Mouse (Mus musculus) myocyte (in vitro differentiated cells): Measurements from ENCODE around the gene Mrpl42.

ENCODE experiments used
- POLR2A ChIP-seq: IDR thresholded peaks from one replicate; pipeline ENCODE4 v1.6.1; 2011; ENCODE audit warnings: low read depth, mild to moderate bottlenecking, control low read depth, moderate library complexity; ENCODE audit not compliant: insufficient read length
- POLR2AphosphoS2 ChIP-seq: IDR thresholded peaks from one replicate; pipeline ENCODE4 v1.6.1; 2011; ENCODE audit warnings: low read depth, control low read depth; ENCODE audit not compliant: insufficient read length

- no peak for TF ChIP-seq POLR2A
- TF ChIP-seq POLR2AphosphoS2 = no peak
Observed at GRCm38 (mm10) chr10:95544651-95545050, 42.9 kb upstream of the Mrpl42 start.
